Mouse (Mus musculus): ENCODE measurements around the gene Clpsl2.

- no peak for TF ChIP-seq GATA1 (IDR thresholded peaks at IDR 0.05; ENCODE audit: low read length)
- TF ChIP-seq TAL1 (IDR thresholded peaks at IDR 0.05; ENCODE audit: low read length): no peak
These were observed 52.5 kb downstream of the Clpsl2 start for GRCm38 (mm10) chr17:28601557-28602250.

Measured in erythroblast, embryonic 14.5 days (primary cell).